Mouse (Mus musculus) brain, embryonic 14.5 days (tissue): ENCODE results near the gene Eml4.

ENCODE experiments used
- CTCF ChIP-seq: fragments of 200-500 bp; IDR thresholded peaks from 2 replicates; pipeline ENCODE4 v1.5.1; 2012; ENCODE audit warnings: inconsistent platforms, mild to moderate bottlenecking, moderate library complexity, borderline replicate concordance; ENCODE audit not compliant: insufficient read depth, insufficient read length; ENCODE audit errors: extremely low read depth
- POLR2A ChIP-seq: fragments of 200-500 bp; IDR thresholded peaks from 2 replicates; pipeline ENCODE4 v1.6.1; 2012; ENCODE audit warnings: mild to moderate bottlenecking, inconsistent platforms, borderline replicate concordance; ENCODE audit not compliant: poor library complexity, insufficient read depth, insufficient read length, severe bottlenecking; ENCODE audit errors: extremely low read depth

GRCm38 (mm10) chr17:83521881-83522280 lies 171.2 kb downstream of the Eml4 start:
- no peak for TF ChIP-seq CTCF
- TF ChIP-seq POLR2A, result no peak
